Mouse (Mus musculus): ENCODE measurements around the gene Podxl.

The Podxl gene
- long read RNA-seq, experiment 1, full-length matches to known transcripts = 1 of 8 reads
- long read RNA-seq, experiment 1, partial matches to known transcripts = 0 of 8 reads
- long read RNA-seq, experiment 1, other reads (novel, unspliced or antisense) = 7 of 8 reads
- long read RNA-seq, experiment 2, partial matches to known transcripts = 0 of 10 reads
- long read RNA-seq, experiment 2, other reads (novel, unspliced or antisense) = 10 of 10 reads

GRCm38 (mm10) chr6:31563235-31564181, at the start of gene Podxl:
Gene Podxl (minus strand): TSS chr6:31563981.
- intact Hi-C loops (cut with DNase I) = no loop called here

- intact Hi-C loops (cut with DNase I) = no loop called here
Measured at GRCm38 (mm10) chr6:31612560-31613270, 48.9 kb upstream of the Podxl start.

GRCm38 (mm10) chr6:31606429-31606828, 42.6 kb upstream of the Podxl start:
- intact Hi-C loops (cut with DNase I) = no loop called here

- intact Hi-C loops (cut with DNase I) = no loop called here
Measured at GRCm38 (mm10) chr6:31604629-31605265, 41.0 kb upstream of the Podxl start.

GRCm38 (mm10) chr6:31602489-31602888, 38.7 kb upstream of the Podxl start:
- intact Hi-C loops (cut with DNase I) = no loop called here

- intact Hi-C loops (cut with DNase I) = no loop called here
Measured at GRCm38 (mm10) chr6:31601131-31601530, 37.4 kb upstream of the Podxl start.

- intact Hi-C loops (cut with DNase I) = no loop called here
Measured at GRCm38 (mm10) chr6:31599863-31600262, 36.1 kb upstream of the Podxl start.

- intact Hi-C loops (cut with DNase I) = no loop called here
Measured at GRCm38 (mm10) chr6:31598349-31598911, 34.6 kb upstream of the Podxl start.

- intact Hi-C loops (cut with DNase I) = no loop called here
Measured at GRCm38 (mm10) chr6:31597136-31597460, 33.3 kb upstream of the Podxl start.

GRCm38 (mm10) chr6:31596346-31597135, 32.8 kb upstream of the Podxl start:
- intact Hi-C loops (cut with DNase I) = no loop called here

GRCm38 (mm10) chr6:31592579-31593238, 28.9 kb upstream of the Podxl start:
- intact Hi-C loops (cut with DNase I) = loop anchor here (2.0 kb wide), 1 partner anchor 24 kb away; no protein-coding TSS in a partner anchor

- intact Hi-C loops (cut with DNase I) = loop anchor here (2.0 kb wide), 1 partner anchor 25 kb away; no protein-coding TSS in a partner anchor
Measured at GRCm38 (mm10) chr6:31592128-31592527, 28.3 kb upstream of the Podxl start.

- intact Hi-C loops (cut with DNase I) = loop anchor here (2.0 kb wide), 1 partner anchor 25 kb away; no protein-coding TSS in a partner anchor
Measured at GRCm38 (mm10) chr6:31591676-31592075, 27.9 kb upstream of the Podxl start.

- intact Hi-C loops (cut with DNase I) = no loop called here
Measured at GRCm38 (mm10) chr6:31590754-31591153, 27.0 kb upstream of the Podxl start.

GRCm38 (mm10) chr6:31589268-31589667, 25.5 kb upstream of the Podxl start:
- intact Hi-C loops (cut with DNase I) = no loop called here

GRCm38 (mm10) chr6:31587655-31588054, 23.9 kb upstream of the Podxl start:
- intact Hi-C loops (cut with DNase I) = no loop called here

- intact Hi-C loops (cut with DNase I) = no loop called here
Measured at GRCm38 (mm10) chr6:31586127-31586526, 22.3 kb upstream of the Podxl start.

- intact Hi-C loops (cut with DNase I) = no loop called here
Measured at GRCm38 (mm10) chr6:31576151-31576550, 12.4 kb upstream of the Podxl start.

GRCm38 (mm10) chr6:31575063-31575462, 11.3 kb upstream of the Podxl start:
- intact Hi-C loops (cut with DNase I) = no loop called here

GRCm38 (mm10) chr6:31571459-31571858, 7.7 kb upstream of the Podxl start:
- intact Hi-C loops (cut with DNase I) = no loop called here
